ENCODE assay signal across 21 mouse cellular contexts in genomic region chr15:101532720-101533119, GRCm38 (mm10). TPM values are rescaled to one million over a fixed set of nuclear protein-coding genes. Genes with fewer than 3 reads are reported as not detected.
"Had no signal": no experiment of that assay in that cellular context is flagged by ENCODE, and none has a peak within 500 bp of the region (broad histone marks: within the 10 kb centered on the region; RNA-seq: fewer than 3 reads in every experiment).

Gene Krt84 (minus strand): TSS chr15:101532820.

- H3K27me3 ChIP-seq: neural tube, embryonic 13.5 days; neural tube, embryonic 15.5 days; stomach, embryonic 15.5 days had no signal

- H3K4me1 ChIP-seq: stomach, embryonic 15.5 days had no signal

- H3K4me3 ChIP-seq: neural tube, embryonic 13.5 days; neural tube, embryonic 15.5 days; stomach, embryonic 15.5 days had no signal

- H3K9me3 ChIP-seq: neural tube, embryonic 13.5 days; neural tube, embryonic 15.5 days; stomach, embryonic 15.5 days had no signal

- H3K36me3 ChIP-seq: neural tube, embryonic 13.5 days; neural tube, embryonic 15.5 days; stomach, embryonic 15.5 days had no signal

- H3K27ac ChIP-seq: neural tube, embryonic 13.5 days; neural tube, embryonic 15.5 days; stomach, embryonic 15.5 days; stomach, postnatal 0 days had no signal

- DNase-seq: retina, postnatal 1 day; right cerebral cortex, adult 18-20 months; right cerebral cortex, postnatal 14 days; right cerebral cortex, postnatal 25 days; right cerebral cortex, postnatal 4 days; spleen, adult 18-20 months; thymus, adult 18-20 months; thymus, adult 2 months; thymus, postnatal 14 days; thymus, postnatal 25 days; thymus, postnatal 36 days; thymus, postnatal 4 days had no signal

- H3K4me2 ChIP-seq: neural tube, embryonic 13.5 days; neural tube, embryonic 15.5 days; stomach, embryonic 15.5 days had no signal

- H3K9ac ChIP-seq: neural tube, embryonic 13.5 days; neural tube, embryonic 15.5 days; stomach, embryonic 15.5 days had no signal

RNA-seq across cellular contexts. Expression of gene Krt84, which starts in this region (rescaled TPM):
- polyA plus RNA-seq: neural tube, embryonic 13.5 days; spleen, adult 2 months; stomach, embryonic 14.5 days; stomach, embryonic 15.5 days; stomach, embryonic 16.5 days; testis, adult 2 months; urinary bladder, adult 2 months had no signal
